Mouse (Mus musculus) CH12F3 (cell line): ENCODE data around the gene Cnnm3.

Experiments
- in situ Hi-C: fragments of 300-500 bp; cut with MboI; formaldehyde crosslinking; loops from 2 replicates; pipeline ENCODE4 v1.14.3; 2020; ENCODE audit warnings: low sequenced_read_pairs

Gene Cnnm3

DNA sequence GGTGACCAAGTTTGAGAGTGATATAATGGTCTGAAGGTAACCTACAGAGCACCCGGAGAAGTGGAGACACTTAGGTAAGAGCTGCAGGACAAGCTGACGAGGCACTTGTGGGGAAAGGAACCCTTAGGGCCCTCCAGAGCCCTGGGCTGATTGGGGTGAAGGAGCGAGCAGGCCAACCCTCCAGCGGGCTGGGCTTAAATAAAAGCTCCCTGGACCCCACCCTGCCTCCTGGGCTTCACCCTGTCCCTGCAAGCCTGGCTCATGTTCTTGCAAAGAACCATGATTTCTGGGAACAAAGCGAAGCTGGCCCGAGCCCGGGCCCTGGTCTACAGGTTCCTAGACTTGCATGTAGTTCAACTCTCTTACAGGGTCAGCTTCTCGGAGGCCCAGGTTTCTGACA lies 61.9 kb downstream of the Cnnm3 start:
- in situ Hi-C loops: no loop called here

DNA sequence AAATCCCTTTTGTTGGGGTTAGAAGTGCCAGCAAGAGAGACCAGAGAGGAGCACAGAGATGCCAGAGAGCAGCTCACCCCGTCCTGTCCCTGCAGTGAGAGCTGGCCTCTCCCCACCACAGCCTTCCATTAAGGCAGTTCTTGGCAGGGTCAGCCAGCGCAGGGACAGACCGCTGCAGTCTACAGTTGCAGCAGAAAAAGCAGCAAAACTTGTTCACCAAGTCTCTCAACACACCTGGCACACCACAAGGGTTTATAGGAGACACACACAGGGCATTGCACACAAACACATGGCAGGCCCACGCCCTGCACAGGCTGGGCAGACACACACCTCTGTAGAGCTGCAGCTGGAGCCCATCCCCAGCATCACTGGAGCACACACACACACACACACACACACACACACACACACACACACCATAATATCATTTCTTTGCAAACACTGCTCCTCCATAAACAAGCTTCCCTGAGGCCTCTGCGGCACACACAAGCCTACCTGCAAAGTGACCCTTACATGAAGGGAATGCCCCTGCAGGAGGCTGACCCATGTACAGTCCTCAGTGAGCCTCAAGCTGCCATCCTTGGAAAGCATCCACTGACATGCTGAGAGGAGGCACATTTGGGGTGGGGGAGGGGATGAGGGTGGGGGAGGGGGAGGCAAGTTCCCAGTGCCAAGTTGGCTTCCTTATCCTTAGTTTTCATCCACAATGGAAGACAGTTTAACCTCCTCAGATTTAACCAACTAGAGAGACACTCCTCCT lies 62.7 kb downstream of the Cnnm3 start:
- in situ Hi-C loops: no loop called here

DNA sequence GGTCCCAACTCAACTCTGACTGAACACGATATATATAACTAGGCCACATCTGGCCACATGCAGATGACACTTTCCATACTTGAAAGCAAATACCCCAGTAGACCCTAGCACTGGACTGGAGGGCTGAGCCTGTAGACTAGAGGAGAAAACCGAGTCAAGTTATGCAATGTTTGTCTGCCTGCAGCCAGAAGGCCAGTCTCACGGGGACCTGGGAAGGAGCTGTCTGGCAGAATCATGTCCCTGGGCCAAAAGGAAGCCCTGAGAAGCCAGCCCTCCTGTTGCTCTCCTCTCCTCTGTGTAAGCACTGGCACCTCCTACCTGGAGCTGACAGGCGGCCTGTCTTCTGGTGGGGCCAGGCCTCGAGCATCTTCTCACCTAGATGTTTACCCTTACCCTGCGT lies 63.7 kb downstream of the Cnnm3 start:
- in situ Hi-C loops: no loop called here

DNA sequence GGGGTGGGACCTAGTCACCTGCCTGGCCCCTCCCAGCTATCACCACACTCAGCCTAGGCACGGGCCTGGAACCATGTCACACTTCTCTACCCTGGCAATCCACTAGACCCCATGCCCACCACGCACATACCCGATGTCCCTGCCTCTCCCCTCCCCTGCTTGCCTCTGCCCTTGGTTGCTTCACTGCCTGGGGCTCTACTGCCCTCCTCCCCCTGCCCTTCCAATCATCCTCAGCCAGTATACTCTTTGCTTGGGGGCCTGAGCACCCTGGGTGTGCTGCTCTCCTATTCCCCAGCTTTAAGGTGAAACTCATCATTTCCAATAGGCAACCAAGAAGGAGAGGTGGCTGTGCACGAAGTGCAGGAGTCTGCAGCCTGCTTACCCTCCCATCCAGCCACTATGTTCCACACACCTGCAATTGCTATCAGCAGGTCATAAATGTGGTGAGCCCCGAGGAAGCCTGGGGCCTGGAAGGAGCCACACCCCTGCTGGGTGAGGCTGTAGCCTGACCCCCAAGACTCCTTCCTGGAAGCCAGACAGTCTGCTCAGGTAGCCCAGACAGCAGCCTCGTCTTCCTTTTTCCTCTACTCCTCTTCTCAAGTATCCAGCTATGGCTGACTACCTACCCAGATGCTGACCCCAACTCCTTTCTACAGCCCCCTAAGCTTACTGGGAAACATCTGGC lies 65.5 kb downstream of the Cnnm3 start:
- in situ Hi-C loops: no loop called here
